Mouse (Mus musculus) liver, embryonic 14.5 days (tissue): ENCODE data around the gene Adgrf5.

Experiments used
- CTCF ChIP-seq: IDR thresholded peaks from 2 replicates; pipeline ENCODE4 v1.5.1; 2016; ENCODE audit warnings: antibody characterized with exemption, low read depth, control low read depth
- EP300 ChIP-seq: IDR thresholded peaks from 2 replicates; pipeline ENCODE4 v1.6.1; 2016; ENCODE audit warnings: antibody characterized with exemption, low read depth

DNA sequence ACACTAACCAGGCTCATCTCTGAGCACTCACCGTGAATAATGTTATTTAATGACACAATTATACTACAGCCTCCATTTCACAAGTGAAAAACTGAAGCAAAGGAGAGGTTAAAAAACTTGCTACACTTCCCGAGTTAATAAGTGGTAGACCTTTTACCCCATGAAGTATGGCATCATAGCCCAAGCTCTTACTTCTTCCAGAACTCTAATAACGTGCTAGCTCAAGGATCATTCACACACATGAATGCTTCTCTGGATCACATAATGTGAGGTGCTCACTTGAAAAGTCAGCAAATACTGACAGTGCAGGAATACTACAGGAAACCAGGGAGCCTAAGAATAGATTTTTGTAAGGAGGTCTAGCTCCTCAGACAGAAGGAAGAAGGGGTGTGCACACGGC, 12.4 kb downstream of the Adgrf5 start:
- TF ChIP-seq CTCF (no peak), EP300 (no peak)
